Comparison of ENCODE assay signal across 7 mouse cellular contexts in the genomic region with DNA sequence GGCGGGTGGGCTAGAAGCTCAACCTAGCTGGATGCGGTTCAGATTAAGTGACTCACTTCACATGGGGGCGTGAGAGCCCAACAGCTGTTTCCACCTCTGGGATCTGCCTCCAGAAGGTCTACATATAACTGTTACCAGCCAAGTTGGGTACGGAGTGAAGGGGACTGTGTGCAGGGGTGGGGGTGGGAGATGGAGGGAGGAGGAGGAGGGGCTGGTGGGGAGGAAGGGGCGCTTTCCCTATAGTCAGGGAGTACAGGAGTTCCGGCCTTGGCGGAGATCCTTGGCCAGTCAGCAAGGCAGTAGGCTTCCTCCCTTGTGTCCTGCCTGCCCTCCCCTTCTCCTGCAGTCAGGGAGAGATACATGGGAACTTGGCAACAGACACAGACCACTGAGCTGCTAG. TPM values are rescaled to one million over a fixed set of nuclear protein-coding genes. Genes with fewer than 3 reads are reported as not detected.
DNase-seq lines count a peak whose midpoint lies in the region; ATAC-seq lines count a peak whose summit lies in the region.

No protein-coding gene starts in this region.

- DNase-seq in brain, adult 2 months (ENCODE audit: low read depth, low spot score), result peak; percentile 8
- peak; percentile 48 for DNase-seq in embryo, embryonic 11 days
- no peak for DNase-seq in hindbrain, embryonic 14.5 days (ENCODE audit: low spot score)
- DNase-seq in mesoderm, embryonic 11.5 days (ENCODE audit: low read depth, low spot score), result peak; percentile 42
- no peak for DNase-seq in cerebellum, postnatal 25 days
- no peak for DNase-seq in right cerebral cortex, postnatal 10 days (ENCODE audit: low spot score in 2 of 2)
- no peak for DNase-seq in gastrocnemius, postnatal 36 days

- peak; percentile 64 for ATAC-seq in hindbrain, embryonic 14.5 days (ENCODE audit: low FRiP score)

- H3K36me3 ChIP-seq in hindbrain, embryonic 14.5 days (replicated peaks; ENCODE audit: control insufficient read depth, insufficient read depth), result no peaks in the 10 kb centered on the region

- H3K4me1 ChIP-seq in hindbrain, embryonic 14.5 days (replicated peaks; ENCODE audit: control insufficient read depth, insufficient read depth, low read length), result peaks cover 12% of the 10 kb centered on the region

- H3K27ac ChIP-seq in hindbrain, embryonic 14.5 days, result peak overlapping the region; percentile 62

- intact Hi-C loops in gastrocnemius, postnatal 36 days (cut with DNase I), result no loop called here

- no peaks in the 10 kb centered on the region for H3K9me3 ChIP-seq in hindbrain, embryonic 14.5 days (ENCODE audit: control insufficient read depth, low read length)

- no peak overlapping the region for H3K4me3 ChIP-seq in hindbrain, embryonic 14.5 days (replicated peaks; ENCODE audit: low read length)

- H3K27me3 ChIP-seq in hindbrain, embryonic 14.5 days (ENCODE audit: control insufficient read depth, insufficient read depth, low read length), result no peaks in the 10 kb centered on the region

- no peak overlapping the region for H3K9ac ChIP-seq in hindbrain, embryonic 14.5 days

- H3K4me2 ChIP-seq in hindbrain, embryonic 14.5 days (replicated peaks), result peak overlapping the region; percentile 42; the same call in 1 of the 2 replicates

- 45% methylated on average over 7 of the region's 7 CpGs for WGBS in hindbrain, embryonic 14.5 days

RNA-seq across cellular contexts. Expression of a gene that starts 35.6 kb away (rescaled TPM):
- polyA plus RNA-seq in hindbrain, embryonic 14.5 days (2014; fragmentation: Nextera tagmentation; extraction: Ambion mirVana), result 436 and 444 TPM in 2 replicates
- total RNA-seq in gastrocnemius, postnatal 36 days (2021), result 10 to 100 TPM; 19.5 to 22.7 TPM

Comparison
In these comparisons a context has a peak if more than half of its experiments do, and no peak if none do; other contexts are left out.
1. DNase-seq: peak in brain, adult 2 months (single experiment), embryo, embryonic 11 days (single experiment) and mesoderm, embryonic 11.5 days (single experiment); none in hindbrain, embryonic 14.5 days (single experiment), cerebellum, postnatal 25 days (0 of 2), right cerebral cortex, postnatal 10 days (0 of 2) and gastrocnemius, postnatal 36 days (0 of 2).